In genomic region chr3:123316066-123316465, GRCm38 (mm10) we compare ENCODE assay signal across 13 mouse cellular contexts. TPM values are rescaled to one million over a fixed set of nuclear protein-coding genes. Genes with fewer than 3 reads are reported as not detected.
DNase-seq lines count a peak whose midpoint lies in the region.
"Had no signal": no experiment of that assay in that cellular context is flagged by ENCODE, and none has a peak within 500 bp of the region (broad histone marks: within the 10 kb centered on the region; RNA-seq: fewer than 3 reads in every experiment).

No protein-coding gene starts in this region.

- peak; percentile 34 for DNase-seq in CD4-positive, CD25-positive, alpha-beta regulatory T cell, adult 2 months (ENCODE audit: low read depth, low spot score)
- DNase-seq in Muller cell, postnatal 12 days (ENCODE audit: inconsistent ontology term): peak; percentile 21
- DNase-seq in naive thymus-derived CD4-positive, alpha-beta T cell, adult 2 months (ENCODE audit: low read depth): peak; percentile 63
- DNase-seq in thymus, postnatal 36 days: peak; percentile 7 to 41
- no peak for DNase-seq in left cerebral cortex, postnatal 4 days
- DNase-seq in spleen, adult 12 weeks (ENCODE audit: low spot score): no peak
- DNase-seq in ovary, postnatal 14 days (ENCODE audit: low spot score): no peak
- DNase-seq: adrenal gland, adult 8-10 months; cerebellum, adult 9-10 months; gastrocnemius, postnatal 10 days; kidney, adult 11 months; kidney, postnatal 4 days; spleen, adult 18-20 months had no signal

- intact Hi-C loops in left cerebral cortex, postnatal 4 days (cut with DNase I): no loop called here

RNA-seq across cellular contexts. Expression of gene Sec24d, which starts 48.8 kb away (rescaled TPM):
- total RNA-seq in left cerebral cortex, postnatal 4 days (2021): 10 to 100 TPM; 21.1 to 22.7 TPM

Comparison
In these comparisons a context has a peak if more than half of its experiments do, and no peak if none do; other contexts are left out.
1. DNase-seq: peak in CD4-positive, CD25-positive, alpha-beta regulatory T cell, adult 2 months (single experiment), Muller cell, postnatal 12 days (single experiment), naive thymus-derived CD4-positive, alpha-beta T cell, adult 2 months (single experiment) and thymus, postnatal 36 days (2 of 2); none in left cerebral cortex, postnatal 4 days (single experiment), spleen, adult 12 weeks (single experiment) and ovary, postnatal 14 days (single experiment).